Mouse (Mus musculus): ENCODE data around the gene Sdf4.

The Sdf4 gene

GRCm38 (mm10) chr4:156057702-156058101, 65.0 kb downstream of the Sdf4 start:
- no peak for DNase-seq

GRCm38 (mm10) chr4:156058826-156059225, 66.2 kb downstream of the Sdf4 start:
- no peak for DNase-seq

GRCm38 (mm10) chr4:156059261-156059660, 66.6 kb downstream of the Sdf4 start, which contains the start of gene Ttll10:
Gene Ttll10, minus strand, starts transcription at chr4:156059414.
- DNase-seq, result no peak

- DNase-seq, result no peak
These were observed 67.0 kb downstream of the Sdf4 start for GRCm38 (mm10) chr4:156059713-156060112.
